Mouse (Mus musculus): ENCODE data around the gene Tmem121. TPM values are rescaled to one million over a fixed set of nuclear protein-coding genes. Genes with fewer than 3 reads are reported as not detected.
"Not testable (repeated sequence)": the region's sequence is repeated elsewhere in the genome, so short reads cannot be mapped to it uniquely, and the experiment has no call there.

The Tmem121 gene
- polyA plus RNA-seq, 1 experiment from 2014 or later, result 50.8 TPM

- not testable (repeated sequence) for H3K27me3 ChIP-seq (replicated peaks; ENCODE audit: control insufficient read depth, insufficient read depth, low read length); ATAC-seq
- WGBS, result 95% methylated on average over 3 of the region's 6 CpGs
These were observed 13.4 kb downstream of the Tmem121 start for GRCm38 (mm10) chr12:113199132-113199531.

GRCm38 (mm10) chr12:113201301-113201700, 15.6 kb downstream of the Tmem121 start:
- H3K4me3 ChIP-seq (ENCODE audit: low read length), result no peak overlapping the region
- H3K4me1 ChIP-seq (ENCODE audit: control insufficient read depth, insufficient read depth, low read depth, low read length), result no peaks in the 10 kb centered on the region
- no peak overlapping the region for H3K27ac ChIP-seq (ENCODE audit: low read depth, low read length)
- H3K27me3 ChIP-seq (replicated peaks; ENCODE audit: control insufficient read depth, insufficient read depth, low read length), result no peaks in the 10 kb centered on the region
- ATAC-seq, result no peak
- WGBS, result 90% methylated on average over 4 of the region's 4 CpGs
- H3K4me2 ChIP-seq (ENCODE audit: low read length), result no peak overlapping the region
- H3K9me3 ChIP-seq (ENCODE audit: control insufficient read depth, low read length), result no peaks in the 10 kb centered on the region
- H3K9ac ChIP-seq (ENCODE audit: low read depth, low read length), result no peak overlapping the region
- H3K36me3 ChIP-seq (ENCODE audit: control insufficient read depth, insufficient read depth, low read length), result no peaks in the 10 kb centered on the region

More at GRCm38 (mm10) chr12:113199132-113199531, 13.4 kb downstream of the Tmem121 start:
- H3K9me3 ChIP-seq (ENCODE audit: control insufficient read depth, low read length); H3K4me3 ChIP-seq (ENCODE audit: low read length); H3K27ac ChIP-seq (ENCODE audit: low read depth, low read length); H3K4me2 ChIP-seq (ENCODE audit: low read length); H3K9ac ChIP-seq (ENCODE audit: low read depth, low read length); H3K4me1 ChIP-seq (ENCODE audit: control insufficient read depth, insufficient read depth, low read depth, low read length); H3K36me3 ChIP-seq (ENCODE audit: control insufficient read depth, insufficient read depth, low read length): not testable (repeated sequence)

GRCm38 (mm10) chr12:113202008-113202407, 16.3 kb downstream of the Tmem121 start:
- Histone ChIP-seq H3K9ac (ENCODE audit: low read depth, low read length) (no peak overlapping the region), H3K27me3 (replicated peaks; ENCODE audit: control insufficient read depth, insufficient read depth, low read length) (no peaks in the 10 kb centered on the region), H3K4me3 (ENCODE audit: low read length) (no peak overlapping the region), H3K4me2 (ENCODE audit: low read length) (no peak overlapping the region), H3K27ac (ENCODE audit: low read depth, low read length) (no peak overlapping the region), H3K9me3 (ENCODE audit: control insufficient read depth, low read length) (no peaks in the 10 kb centered on the region), H3K4me1 (ENCODE audit: control insufficient read depth, insufficient read depth, low read depth, low read length) (no peaks in the 10 kb centered on the region), H3K36me3 (ENCODE audit: control insufficient read depth, insufficient read depth, low read length) (no peaks in the 10 kb centered on the region)
- no peak for ATAC-seq

- Histone ChIP-seq H3K4me1 (ENCODE audit: control insufficient read depth, insufficient read depth, low read depth, low read length) (no peaks in the 10 kb centered on the region), H3K4me3 (ENCODE audit: low read length) (no peak overlapping the region), H3K9ac (ENCODE audit: low read depth, low read length) (no peak overlapping the region), H3K27me3 (replicated peaks; ENCODE audit: control insufficient read depth, insufficient read depth, low read length) (no peaks in the 10 kb centered on the region), H3K4me2 (ENCODE audit: low read length) (no peak overlapping the region), H3K9me3 (ENCODE audit: control insufficient read depth, low read length) (no peaks in the 10 kb centered on the region), H3K36me3 (ENCODE audit: control insufficient read depth, insufficient read depth, low read length) (no peaks in the 10 kb centered on the region), H3K27ac (ENCODE audit: low read depth, low read length) (no peak overlapping the region)
- WGBS, result 87% methylated on average over 7 of the region's 7 CpGs
- ATAC-seq, result no peak
These were observed 17.8 kb downstream of the Tmem121 start for GRCm38 (mm10) chr12:113203522-113203921.

GRCm38 (mm10) chr12:113205251-113205942, 19.7 kb downstream of the Tmem121 start:
- no peak overlapping the region for H3K4me3 ChIP-seq (ENCODE audit: low read length)
- no peak overlapping the region for H3K27ac ChIP-seq (ENCODE audit: low read depth, low read length)
- H3K9me3 ChIP-seq (ENCODE audit: control insufficient read depth, low read length), result no peaks in the 10 kb centered on the region
- 88% methylated on average over 7 of the region's 7 CpGs for WGBS
- no peak overlapping the region for H3K4me2 ChIP-seq (ENCODE audit: low read length)
- no peaks in the 10 kb centered on the region for H3K4me1 ChIP-seq (ENCODE audit: control insufficient read depth, insufficient read depth, low read depth, low read length)
- no peaks in the 10 kb centered on the region for H3K36me3 ChIP-seq (ENCODE audit: control insufficient read depth, insufficient read depth, low read length)
- H3K27me3 ChIP-seq (replicated peaks; ENCODE audit: control insufficient read depth, insufficient read depth, low read length), result no peaks in the 10 kb centered on the region
- ATAC-seq, result no peak
- H3K9ac ChIP-seq (ENCODE audit: low read depth, low read length), result no peak overlapping the region

- H3K27me3 ChIP-seq (replicated peaks; ENCODE audit: control insufficient read depth, insufficient read depth, low read length), result no peaks in the 10 kb centered on the region
- no peak overlapping the region for H3K9ac ChIP-seq (ENCODE audit: low read depth, low read length)
- WGBS, result 84% methylated on average over 6 of the region's 6 CpGs
These were observed 22.0 kb downstream of the Tmem121 start for GRCm38 (mm10) chr12:113207737-113208136.

GRCm38 (mm10) chr12:113210586-113211378, 25.1 kb downstream of the Tmem121 start:
- ATAC-seq, result no peak
- Histone ChIP-seq H3K36me3 (ENCODE audit: control insufficient read depth, insufficient read depth, low read length) (no peaks in the 10 kb centered on the region), H3K4me3 (ENCODE audit: low read length) (no peak overlapping the region), H3K27me3 (replicated peaks; ENCODE audit: control insufficient read depth, insufficient read depth, low read length) (no peaks in the 10 kb centered on the region), H3K9me3 (ENCODE audit: control insufficient read depth, low read length) (no peaks in the 10 kb centered on the region), H3K4me2 (ENCODE audit: low read length) (no peak overlapping the region), H3K27ac (ENCODE audit: low read depth, low read length) (no peak overlapping the region), H3K9ac (ENCODE audit: low read depth, low read length) (no peak overlapping the region), H3K4me1 (ENCODE audit: control insufficient read depth, insufficient read depth, low read depth, low read length) (no peaks in the 10 kb centered on the region)
- WGBS, result 90% methylated on average over 17 of the region's 17 CpGs

More at GRCm38 (mm10) chr12:113207737-113208136, 22.0 kb downstream of the Tmem121 start:
- Histone ChIP-seq H3K9me3 (ENCODE audit: control insufficient read depth, low read length) (no peaks in the 10 kb centered on the region), H3K4me2 (ENCODE audit: low read length) (no peak overlapping the region), H3K36me3 (ENCODE audit: control insufficient read depth, insufficient read depth, low read length) (no peaks in the 10 kb centered on the region), H3K27ac (ENCODE audit: low read depth, low read length) (no peak overlapping the region), H3K4me1 (ENCODE audit: control insufficient read depth, insufficient read depth, low read depth, low read length) (no peaks in the 10 kb centered on the region), H3K4me3 (ENCODE audit: low read length) (no peak overlapping the region)
- ATAC-seq, result no peak

GRCm38 (mm10) chr12:113211772-113212171, 26.0 kb downstream of the Tmem121 start:
- H3K4me3 ChIP-seq (ENCODE audit: low read length), result no peak overlapping the region
- H3K27me3 ChIP-seq (replicated peaks; ENCODE audit: control insufficient read depth, insufficient read depth, low read length), result no peaks in the 10 kb centered on the region
- H3K4me2 ChIP-seq (ENCODE audit: low read length), result no peak overlapping the region
- ATAC-seq, result no peak
- H3K9me3 ChIP-seq (ENCODE audit: control insufficient read depth, low read length), result no peaks in the 10 kb centered on the region
- no peaks in the 10 kb centered on the region for H3K4me1 ChIP-seq (ENCODE audit: control insufficient read depth, insufficient read depth, low read depth, low read length)
- no peak overlapping the region for H3K27ac ChIP-seq (ENCODE audit: low read depth, low read length)
- whole genome bisulfite sequencing, result 91% methylated on average over 5 of the region's 5 CpGs
- no peak overlapping the region for H3K9ac ChIP-seq (ENCODE audit: low read depth, low read length)
- no peaks in the 10 kb centered on the region for H3K36me3 ChIP-seq (ENCODE audit: control insufficient read depth, insufficient read depth, low read length)

- Histone ChIP-seq H3K9me3 (ENCODE audit: control insufficient read depth, low read length) (no peaks in the 10 kb centered on the region), H3K4me3 (ENCODE audit: low read length) (no peak overlapping the region), H3K9ac (ENCODE audit: low read depth, low read length) (no peak overlapping the region), H3K27ac (ENCODE audit: low read depth, low read length) (no peak overlapping the region), H3K27me3 (replicated peaks; ENCODE audit: control insufficient read depth, insufficient read depth, low read length) (no peaks in the 10 kb centered on the region), H3K36me3 (ENCODE audit: control insufficient read depth, insufficient read depth, low read length) (no peaks in the 10 kb centered on the region), H3K4me2 (ENCODE audit: low read length) (no peak overlapping the region), H3K4me1 (ENCODE audit: control insufficient read depth, insufficient read depth, low read depth, low read length) (no peaks in the 10 kb centered on the region)
- WGBS, result 90% methylated on average over 10 of the region's 10 CpGs
- no peak for ATAC-seq
These were observed 26.7 kb downstream of the Tmem121 start for GRCm38 (mm10) chr12:113212326-113212924.

Data from hindbrain, embryonic 16.5 days (tissue).